Mouse (Mus musculus) neural tube, embryonic 10.5 days (tissue): Measurements from ENCODE around the gene Tlr4.

Source experiments
- DNase-seq: peaks from one replicate; pipeline ENCODE4 v3.0.0-alpha.2; 2017; ENCODE audit warnings: low spot score; ENCODE audit errors: extremely low spot score

Tlr4 gene

DNA sequence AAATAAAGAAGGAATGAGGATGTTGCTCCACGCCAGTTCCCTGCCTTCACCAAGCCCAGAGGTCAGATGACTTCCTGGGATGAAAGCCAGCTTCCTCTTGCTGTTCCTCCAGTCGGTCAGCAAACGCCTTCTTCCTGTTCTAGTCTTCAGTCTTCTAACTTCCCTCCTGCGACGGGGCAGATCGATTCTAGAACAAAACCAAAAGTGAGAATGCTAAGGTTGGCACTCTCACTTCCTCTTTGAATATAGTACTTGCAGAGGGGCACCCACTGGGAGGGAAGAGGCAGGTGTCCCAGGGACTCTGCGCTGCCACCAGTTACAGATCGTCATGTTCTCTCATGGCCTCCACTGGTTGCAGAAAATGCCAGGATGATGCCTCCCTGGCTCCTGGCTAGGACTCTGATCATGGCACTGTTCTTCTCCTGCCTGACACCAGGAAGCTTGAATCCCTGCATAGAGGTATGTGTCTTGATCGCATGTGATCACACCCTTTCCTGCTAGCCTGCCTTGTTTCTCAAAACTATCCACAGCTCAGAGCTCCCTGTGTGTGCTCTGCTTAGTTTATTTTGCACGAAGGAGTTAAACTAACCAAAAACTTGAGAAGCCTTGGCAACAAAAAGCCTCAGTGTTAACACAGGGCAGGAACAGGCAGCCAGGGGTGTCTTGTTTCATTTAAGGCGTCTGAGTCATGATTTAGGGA is at the start of gene Tlr4:
Tlr4 (plus strand) TSS at position 122 of the 700 bp plus-strand sequence.
- no peak for DNase-seq

DNA sequence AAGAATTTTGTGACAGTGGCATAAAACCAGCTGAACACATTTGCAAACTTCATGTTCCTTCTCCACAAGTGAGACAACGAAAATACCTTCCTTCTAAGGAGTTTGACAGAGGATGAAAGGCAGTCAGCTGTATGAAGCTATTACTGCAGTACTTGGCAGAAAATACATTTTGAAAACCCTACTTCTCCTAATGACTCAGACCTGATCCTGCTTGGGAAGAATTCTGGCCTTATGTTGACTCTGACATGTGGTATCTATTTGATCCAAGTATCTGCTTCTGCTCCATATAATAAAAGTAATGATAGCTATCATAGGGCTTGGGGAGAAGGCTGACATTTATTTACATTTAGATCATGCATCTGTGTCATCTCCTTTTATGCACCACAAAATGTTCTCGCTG is 33.1 kb upstream of the Tlr4 start:
- DNase-seq, result no peak

DNA sequence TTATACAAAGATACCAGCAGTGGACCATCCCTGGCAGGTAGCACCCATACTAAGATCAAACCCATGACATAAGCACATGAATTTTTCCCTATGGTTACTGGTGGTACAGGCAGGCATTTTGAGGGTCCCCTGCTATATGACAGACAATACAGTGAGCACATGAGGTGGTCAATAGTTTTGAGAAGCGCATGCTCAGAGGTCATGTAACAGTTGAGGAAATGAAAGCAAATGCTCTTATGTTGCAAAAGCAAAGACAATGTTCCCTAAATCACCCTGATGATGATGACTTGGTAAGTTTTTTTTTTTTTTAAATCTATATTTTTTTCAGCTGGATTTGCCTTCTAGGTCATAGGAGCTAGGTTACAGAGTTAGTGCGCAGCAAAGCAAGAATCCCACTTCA is 30.7 kb upstream of the Tlr4 start:
- no peak for DNase-seq

DNA sequence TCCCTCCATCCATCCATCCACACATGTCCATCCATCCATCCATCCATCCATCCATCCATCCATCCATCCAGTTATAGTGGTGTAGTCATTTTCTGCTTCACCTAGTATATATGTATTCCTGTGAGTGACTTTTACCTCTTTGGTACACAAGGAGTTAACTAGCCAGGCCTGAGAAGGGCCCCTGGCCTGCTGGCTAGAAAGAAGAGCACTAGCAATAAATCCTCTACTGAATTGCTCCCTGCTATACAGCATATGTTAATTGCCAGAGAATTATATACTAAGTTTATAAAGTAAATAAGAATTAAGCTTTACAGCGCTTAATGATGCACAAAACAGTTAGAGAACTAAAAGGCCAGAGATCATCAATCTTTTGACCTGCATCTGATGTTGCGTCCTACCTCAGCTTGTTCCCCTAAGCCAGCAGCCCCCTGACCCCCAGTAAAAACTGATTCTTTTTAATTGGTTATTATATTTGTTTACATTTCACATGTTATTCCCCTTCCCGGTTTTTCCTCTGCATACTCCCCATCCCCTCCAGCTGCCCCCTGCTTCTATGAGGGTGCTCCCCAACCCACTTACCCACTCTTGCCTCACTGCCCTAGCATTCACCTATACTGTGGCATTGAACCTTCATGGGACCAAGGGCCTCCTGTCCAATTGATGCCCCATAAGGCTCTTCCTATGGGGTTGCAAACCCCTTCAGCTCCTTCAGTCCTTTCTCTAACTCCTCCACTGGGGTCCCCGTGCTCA is 22.7 kb upstream of the Tlr4 start:
- no peak for DNase-seq

DNA sequence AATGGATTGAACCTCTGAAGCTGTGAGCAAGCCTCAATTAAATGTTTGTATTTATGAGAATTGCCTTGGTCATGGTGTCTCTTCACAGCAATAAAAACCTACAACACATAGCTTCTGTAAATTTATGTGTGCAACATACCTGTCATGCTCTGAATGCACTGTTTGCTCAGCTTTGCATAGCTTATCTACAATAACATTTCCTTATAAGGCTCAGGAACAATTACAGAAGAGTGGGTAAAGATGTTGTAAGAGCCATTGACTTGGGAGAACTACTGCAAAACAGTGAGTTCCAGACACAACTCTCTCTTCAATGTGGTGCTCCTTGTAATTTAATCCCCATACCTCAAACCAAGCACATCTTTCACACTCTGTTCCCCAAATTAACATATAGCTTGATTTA is 21.6 kb upstream of the Tlr4 start:
- no peak for DNase-seq

DNA sequence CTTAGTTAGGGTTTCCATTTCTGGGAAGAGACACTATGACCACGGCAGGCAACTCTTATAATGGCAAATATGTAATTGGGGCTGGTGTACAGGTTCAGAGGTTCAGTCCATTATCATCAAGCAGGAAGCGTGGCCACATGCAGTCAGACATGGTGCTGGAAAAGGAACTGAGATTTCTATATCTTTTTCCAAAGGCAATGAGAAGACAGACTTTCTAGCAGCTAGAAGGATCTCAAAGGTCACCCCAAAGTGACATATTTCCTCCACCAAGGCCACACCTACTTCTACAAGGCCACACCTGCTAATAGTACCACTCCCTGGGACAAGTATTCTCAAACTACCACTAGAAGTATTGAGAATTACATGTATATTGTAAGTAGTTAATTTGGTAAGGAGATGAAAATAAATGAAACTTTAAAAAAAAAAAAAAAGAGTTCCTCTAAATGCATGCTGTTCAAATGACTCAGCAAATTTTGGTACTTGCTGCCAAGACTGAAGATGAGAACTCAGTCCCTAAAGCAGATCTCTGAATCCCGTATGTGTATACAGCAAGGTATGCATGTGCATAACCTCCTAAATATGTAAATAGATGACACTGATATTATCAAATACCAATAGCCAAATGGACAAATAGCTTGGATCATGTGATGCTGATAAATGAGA is 10.9 kb upstream of the Tlr4 start:
- DNase-seq, result no peak

DNA sequence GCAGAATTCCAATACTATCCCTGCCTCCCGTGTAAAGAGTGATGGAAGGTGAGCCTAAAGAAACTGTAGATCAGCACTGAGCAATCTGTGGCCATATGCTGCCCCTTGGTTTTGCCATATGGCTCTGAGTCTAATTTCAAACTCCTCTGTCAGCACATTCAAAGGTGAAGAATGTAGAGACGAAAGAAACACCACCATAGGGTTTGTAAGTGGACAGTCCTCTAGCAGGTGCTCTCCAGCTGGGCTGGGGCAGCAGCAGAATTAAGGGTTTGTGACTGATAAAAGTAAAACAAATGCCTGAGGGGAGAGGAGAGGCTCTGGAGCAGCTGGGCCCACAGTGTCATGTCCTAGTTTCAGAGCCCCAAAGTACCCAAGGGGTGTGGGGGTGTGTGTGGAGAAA is 6.2 kb upstream of the Tlr4 start:
- DNase-seq, result no peak

DNA sequence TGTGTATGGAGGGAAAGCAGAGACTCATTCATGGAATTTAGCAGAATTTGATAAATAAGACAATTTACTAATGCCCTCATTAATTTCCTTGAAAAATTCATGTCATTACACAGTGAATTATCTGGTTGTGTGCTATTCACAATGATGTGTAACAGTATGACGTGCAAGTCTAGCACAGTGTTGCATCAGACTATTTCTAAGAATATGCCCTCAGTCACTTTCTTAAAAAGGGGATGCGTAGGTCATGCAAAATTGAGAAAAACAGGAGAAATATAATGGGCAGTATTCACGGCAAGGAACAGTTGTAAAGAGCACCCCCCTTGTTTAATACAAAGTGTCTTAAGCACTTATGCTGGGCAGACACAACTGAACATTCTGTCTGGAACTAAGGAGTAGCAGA is 5.6 kb upstream of the Tlr4 start:
- DNase-seq, result no peak

DNA sequence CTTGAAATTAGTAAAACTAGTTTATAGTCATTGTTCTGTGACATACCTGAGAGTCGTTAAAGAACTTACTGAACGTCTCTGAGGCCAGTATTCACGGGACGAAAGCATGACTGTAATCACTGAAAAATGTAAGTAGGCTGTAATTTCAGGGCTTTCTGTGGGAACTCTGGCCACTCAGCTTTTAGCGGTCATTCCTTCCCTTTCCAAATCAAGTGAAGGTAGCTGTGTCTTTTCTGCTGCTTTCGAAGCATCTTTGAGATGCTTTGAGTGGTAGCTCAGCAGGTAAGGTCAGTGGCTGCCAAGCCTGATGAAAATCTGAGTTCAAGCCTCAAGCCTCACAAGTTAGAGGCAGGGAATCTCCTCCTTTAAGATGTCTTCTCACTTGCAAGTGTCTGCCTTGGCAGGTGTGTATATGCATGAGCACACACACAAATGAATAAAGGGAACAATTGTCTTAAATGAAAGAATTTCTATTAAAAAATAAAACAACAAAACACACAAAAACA is 832 bp downstream of the Tlr4 start:
- no peak for DNase-seq

DNA sequence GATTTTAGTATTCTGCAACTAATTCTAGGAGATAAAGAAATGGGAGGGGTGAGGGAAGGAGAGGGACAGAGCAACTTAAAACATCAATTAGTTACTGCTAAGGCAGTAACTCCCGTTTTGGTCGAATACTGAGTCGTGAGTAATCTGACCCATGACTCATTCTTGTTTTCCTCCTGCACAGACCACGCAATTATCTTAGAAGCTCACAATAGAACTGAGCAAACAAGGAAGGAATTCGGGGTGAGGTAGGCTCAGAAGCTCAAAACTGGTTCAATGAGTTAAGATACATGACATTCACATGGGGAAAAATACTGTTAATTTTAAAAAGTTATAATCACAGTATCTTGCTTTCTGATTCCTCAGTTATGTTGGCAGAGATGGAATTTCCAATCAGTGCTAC is 1.3 kb downstream of the Tlr4 start:
- no peak for DNase-seq

DNA sequence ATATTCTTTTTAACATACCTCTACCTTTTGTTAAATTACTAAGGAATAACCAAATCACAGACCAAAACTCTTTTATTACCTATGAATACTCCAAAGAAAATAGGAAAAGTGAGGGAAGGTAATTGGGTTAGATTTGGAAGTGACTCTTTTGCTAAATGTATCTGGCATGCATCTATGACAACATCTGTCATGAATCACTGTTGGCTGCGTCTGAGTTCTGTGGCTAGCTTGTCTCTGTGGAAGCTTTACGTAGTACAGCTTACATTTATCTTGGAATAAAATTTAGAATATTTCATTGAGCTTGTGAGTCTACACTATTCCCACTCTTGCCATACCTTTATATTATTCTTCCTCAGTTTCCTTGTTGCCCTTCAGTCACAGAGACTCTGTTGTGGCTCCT is 10.7 kb downstream of the Tlr4 start:
- DNase-seq, result no peak

DNA sequence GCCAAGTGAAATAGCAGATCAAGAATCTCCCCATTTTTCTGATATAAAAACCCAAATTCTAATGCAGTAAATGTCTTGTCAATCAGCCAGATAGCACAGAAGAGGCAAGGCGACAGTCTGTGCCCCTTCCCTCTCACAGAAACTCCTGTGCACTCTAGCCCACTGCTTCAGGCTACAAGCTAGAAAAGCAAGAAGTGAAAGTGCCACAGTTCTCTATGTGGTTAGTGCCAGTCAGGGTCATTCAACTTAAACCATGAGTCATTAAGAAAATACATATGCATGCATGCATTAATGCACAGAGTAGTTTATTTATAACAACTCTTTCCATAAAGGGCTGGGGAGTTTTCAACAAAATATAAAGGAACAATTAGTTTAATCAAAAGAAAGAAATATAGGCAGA is 15.9 kb downstream of the Tlr4 start:
- no peak for DNase-seq

DNA sequence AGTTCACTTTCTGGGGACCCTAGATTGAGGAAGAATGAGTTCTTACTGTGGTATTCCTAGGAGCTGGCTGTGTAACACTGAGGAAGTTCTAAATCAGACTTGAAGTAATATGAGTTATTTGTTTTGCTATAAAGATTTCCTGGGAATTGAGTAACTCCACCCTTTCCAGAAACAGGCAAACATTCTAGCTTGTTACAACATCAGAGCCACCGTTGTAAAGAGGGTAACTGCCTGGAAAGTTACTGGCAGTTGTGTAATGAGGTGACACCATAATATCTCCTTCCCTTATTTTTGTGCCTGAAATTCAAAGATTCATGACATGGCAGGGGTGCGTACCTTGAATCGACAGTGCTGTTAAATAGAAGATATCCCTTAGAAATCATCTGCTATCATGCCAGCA is 24.6 kb downstream of the Tlr4 start:
- DNase-seq, result no peak

DNA sequence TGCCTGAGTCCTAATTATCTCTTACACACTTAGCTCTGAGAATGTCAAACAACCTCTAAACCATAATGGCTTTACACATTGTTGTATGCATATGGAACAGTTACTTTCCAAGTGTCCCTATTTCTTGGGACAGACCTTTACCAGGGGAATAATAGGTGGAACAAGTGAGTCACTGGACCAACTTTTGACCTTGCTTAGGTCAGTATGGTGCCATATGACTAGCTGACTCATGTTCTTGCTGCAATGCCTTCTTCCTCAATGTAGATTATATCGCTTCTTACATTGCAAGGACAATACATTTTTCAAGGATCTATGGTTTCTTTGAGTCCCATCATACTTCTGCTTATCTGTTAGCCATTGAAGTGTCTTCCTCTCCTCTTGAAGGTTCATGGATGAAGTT is 29.6 kb downstream of the Tlr4 start:
- DNase-seq, result no peak

DNA sequence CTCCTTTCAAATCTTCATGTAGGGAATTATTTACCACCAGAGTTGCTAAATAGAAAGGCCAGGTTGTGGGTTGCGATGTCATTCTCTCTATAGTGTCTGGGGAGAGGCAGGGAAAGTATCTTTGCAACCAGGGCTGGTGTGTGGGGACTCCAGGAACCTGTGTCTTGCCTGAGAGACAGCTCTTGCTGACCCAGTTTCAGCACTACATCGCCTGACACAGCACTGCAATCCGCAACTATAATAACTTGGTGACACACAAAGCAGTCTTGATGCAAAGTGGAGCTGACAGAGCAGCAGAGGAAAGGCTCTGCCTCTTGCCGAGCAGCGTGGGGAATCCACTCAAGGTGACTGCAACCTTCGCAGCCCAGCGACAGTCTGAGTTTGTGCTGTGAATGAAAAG is 42.5 kb downstream of the Tlr4 start:
- DNase-seq, result no peak

DNA sequence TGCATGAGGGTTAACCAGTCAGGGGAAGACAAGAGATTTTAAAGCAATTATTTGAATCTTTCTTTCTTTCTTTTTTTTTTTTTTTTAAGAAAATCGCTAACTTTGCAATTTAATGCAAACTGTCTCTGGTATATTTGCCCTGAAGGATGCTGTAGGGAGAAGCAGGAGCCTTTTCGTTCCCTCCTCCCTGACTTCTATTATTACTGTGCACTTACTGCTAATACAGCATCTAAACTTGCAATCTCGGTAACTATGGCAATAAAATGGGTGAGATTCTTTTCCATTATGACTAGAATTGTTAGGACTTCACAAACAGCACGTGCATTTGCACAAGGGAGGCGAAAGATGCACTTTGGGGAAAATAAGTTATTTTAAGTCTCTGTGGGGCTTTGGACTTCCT is 44.6 kb downstream of the Tlr4 start:
- no peak for DNase-seq

DNA sequence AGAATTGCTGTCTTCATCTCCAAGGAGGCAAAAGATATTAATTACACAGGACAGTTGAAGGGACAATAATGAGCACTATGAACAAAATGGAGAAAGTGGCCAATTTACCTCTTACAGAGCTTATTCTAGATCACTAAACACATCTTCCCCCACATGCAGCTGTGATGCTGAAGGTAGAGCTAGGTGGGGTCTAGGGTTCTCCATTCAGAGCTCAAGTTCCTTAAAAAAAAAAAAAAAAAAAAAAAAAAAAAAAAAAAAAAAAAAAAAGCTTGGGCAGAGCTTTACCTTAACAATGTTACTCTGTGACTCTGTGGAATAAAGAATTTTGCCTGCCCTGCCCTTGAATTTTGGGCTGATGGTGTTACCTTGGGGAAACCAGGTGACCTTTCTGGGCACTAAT is 46.0 kb downstream of the Tlr4 start:
- no peak for DNase-seq

DNA sequence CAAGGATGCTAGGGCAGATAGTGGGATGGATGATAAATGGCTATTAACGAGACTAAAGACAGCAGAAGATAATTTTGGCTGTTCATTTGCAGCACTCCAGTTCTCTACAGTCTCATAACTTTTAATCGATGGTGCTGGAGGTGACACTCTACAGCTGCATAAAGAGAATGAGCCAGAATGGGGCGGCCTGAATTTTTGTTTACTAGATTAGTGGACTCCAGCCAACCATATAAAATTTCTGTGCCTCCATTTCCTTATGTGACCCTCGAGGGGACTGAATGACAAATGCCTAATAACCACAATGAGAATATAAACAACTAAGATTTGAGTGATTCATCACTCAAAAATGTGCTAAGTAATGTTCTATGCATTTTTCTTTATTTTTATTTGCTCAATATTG is 48.4 kb downstream of the Tlr4 start:
- DNase-seq, result no peak

DNA sequence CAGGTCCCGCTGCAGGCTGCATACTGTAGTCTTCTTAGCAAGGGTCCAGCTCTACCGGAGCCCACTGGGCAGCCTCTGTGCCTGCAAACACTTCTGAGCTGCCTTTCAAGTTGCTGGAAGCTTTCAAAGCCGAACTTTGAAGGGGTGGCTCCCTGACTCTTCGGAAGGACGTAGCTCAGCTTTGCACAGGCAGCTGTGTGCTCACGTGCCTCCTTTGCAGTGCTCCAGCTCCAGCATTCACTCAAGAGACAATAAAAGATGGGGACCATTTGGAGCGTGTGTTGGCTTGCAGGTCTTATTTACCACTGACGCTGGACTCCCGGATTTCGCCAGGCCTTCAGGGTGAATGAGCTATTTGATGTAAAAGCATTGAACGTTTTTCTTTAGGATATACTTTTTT is 50.2 kb downstream of the Tlr4 start:
- no peak for DNase-seq

DNA sequence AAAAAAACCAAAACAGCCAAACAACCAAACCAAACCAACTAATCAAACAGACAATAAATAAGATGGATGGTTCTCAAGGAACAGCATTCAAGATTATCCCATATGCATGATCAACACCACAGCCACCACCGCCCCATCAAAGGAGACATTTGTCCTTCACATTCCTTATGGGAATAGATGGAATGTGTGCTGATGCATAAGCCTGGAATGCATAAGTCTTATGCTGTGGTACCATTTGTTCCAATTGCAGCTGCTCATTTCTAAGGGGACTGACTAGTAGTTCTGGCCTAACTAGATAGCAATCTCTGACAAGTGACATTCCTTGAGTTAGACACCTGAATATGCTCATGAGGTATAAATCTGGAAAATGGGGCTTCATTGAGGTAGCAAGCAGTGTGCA is 54.1 kb downstream of the Tlr4 start:
- no peak for DNase-seq

DNA sequence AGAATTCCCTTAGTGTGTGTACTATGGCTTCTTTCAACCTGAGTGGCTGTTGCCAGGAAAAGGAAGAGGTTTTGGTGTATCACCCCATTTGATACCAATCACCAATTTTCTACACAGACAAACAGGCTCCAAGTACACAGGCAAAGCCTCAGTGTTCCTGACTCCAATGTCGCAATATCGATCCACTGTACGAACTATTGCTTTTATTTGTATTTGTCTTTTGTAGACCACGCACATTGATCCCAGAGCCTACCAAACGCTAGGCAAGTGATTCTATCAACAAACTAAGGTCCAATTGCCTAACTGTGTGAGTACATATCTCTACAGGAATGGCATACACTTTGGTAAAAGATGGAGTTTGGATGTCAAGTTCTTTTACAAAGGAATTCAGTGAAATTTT is 55.9 kb downstream of the Tlr4 start:
- DNase-seq, result no peak

DNA sequence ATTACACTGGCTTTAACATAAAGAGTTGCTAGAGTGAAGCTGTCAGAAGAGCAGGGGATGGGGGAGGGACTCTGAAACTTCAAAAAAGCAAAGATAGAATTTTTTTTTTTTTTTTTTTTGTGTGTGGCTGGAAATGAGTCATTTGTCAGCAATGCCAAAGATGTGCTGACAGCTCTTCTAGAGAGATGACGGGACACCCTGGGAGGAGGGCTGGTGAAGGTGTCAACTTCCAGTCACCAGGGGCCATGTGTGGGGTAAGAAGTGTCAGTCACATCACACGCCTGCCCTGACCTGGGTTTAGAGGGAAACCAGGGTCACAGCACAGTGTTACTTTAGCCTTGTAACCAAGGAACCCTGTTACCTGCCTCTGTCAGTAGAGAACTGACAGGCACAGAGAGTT is 67.2 kb downstream of the Tlr4 start:
- DNase-seq, result peak; percentile 17

DNA sequence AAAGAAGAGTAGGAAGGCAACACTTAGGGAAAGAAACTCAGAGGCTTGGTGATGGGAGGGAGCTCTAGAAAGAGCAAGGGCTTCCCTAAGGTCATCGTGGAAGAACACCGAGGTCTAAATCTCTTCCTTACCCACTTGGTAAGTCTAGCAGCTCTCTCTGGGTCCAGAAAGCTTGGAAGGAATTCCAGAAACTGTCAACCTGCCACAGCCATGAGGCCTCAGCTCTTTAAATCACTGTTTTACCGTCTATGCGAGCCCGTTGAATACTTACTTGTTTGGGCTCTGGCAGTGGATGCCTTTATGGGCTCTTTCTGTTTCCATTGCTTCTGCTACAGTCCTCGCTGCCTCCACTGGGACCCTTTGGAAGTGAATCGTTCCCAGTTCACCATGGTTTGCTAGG is 67.6 kb downstream of the Tlr4 start:
- no peak for DNase-seq
